Mouse (Mus musculus): Measurements from ENCODE around the gene Bcar3.

The Bcar3 gene

GRCm38 (mm10) chr3:122336030-122336429, 42.1 kb downstream of the Bcar3 start:
- no peak for DNase-seq (ENCODE audit: low read depth, low spot score)

DNA sequence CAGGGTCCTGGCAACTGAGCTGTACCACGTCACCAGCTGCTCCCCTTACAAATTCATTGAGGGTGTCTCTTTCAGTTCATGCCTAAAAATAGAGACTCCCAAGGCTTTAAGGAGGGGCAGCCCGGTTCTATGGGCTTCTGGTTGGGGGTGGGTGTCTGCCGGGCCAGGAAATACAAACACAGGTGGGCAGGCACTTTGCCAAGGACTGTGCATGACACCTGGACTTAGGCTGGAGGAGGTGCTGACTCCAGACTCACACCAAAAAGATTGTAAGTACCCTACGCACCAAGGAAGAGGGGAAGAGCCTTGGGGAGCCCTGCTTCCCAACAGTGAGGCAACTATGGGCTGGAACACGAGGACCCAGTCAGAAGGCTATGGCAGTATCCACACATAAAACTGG, 44.1 kb downstream of the Bcar3 start:
- no peak for DNase-seq (ENCODE audit: low read depth, low spot score)

DNA sequence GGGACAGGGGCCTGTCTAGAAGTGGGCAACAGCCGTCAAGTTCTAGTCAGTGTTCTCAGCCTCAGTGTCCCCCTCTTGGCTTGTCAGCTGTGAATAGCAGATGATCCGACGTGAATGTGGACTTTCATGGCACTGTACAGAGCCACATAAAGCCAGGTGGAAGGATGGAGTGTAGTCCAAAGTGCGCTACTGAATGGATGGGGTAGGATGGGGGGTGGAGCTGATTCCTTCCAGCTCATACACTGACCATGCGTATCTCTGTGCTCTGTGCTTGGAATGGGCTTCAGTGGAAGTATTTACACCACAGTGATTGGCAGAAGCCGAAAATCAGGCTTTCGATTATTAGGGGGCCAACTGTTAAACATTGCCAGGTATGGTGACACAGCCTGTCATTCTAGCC, 45.0 kb downstream of the Bcar3 start:
- DNase-seq (ENCODE audit: low read depth, low spot score), result no peak

- no peak for DNase-seq (ENCODE audit: low read depth, low spot score)
These were observed 46.5 kb downstream of the Bcar3 start for GRCm38 (mm10) chr3:122340135-122341068.

DNA sequence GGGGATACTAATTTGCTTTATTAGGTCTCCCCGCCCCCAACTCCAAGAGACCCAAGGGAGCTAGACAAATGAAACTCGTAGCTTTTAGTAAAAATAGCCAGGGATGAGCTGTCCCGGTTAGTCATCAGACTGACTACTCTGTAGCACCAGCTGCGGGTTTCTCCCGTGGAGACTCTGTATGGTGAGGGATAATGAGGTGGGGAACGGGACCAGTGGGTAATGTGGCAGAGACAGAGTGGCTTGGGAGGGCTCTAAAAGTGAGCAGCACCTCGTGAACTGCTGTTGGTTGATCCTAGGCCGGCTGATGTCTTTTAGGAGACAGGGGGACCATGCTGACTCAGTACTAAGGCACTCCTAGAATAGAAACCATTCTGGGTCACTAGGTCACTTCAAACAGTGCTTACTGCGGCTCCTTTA, 49.5 kb downstream of the Bcar3 start:
- no peak for DNase-seq (ENCODE audit: low read depth, low spot score)

DNA sequence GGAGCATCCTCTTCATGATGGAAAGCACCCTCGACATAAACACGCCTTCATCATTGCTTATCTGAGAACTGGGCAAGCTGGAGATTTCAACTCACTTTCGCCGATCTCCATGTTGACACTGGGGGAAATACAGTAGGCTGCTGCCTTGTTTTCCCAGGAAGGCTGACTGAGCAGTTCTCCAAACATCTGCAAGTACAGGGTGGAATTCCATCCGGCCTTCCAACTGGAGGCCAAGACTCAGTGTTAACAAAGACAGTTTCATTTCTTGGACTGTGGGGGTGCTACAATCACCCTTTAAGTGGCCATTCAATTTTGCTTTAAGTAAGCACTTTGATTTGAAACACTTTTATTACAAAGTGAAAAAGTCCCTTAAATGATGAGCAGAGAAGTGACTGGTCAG, 50.4 kb downstream of the Bcar3 start:
- no peak for DNase-seq (ENCODE audit: low read depth, low spot score)

GRCm38 (mm10) chr3:122345977-122346472, 52.1 kb downstream of the Bcar3 start:
- DNase-seq (ENCODE audit: low read depth, low spot score), result no peak

GRCm38 (mm10) chr3:122346600-122346999, 52.7 kb downstream of the Bcar3 start:
- DNase-seq (ENCODE audit: low read depth, low spot score), result no peak

GRCm38 (mm10) chr3:122348677-122349076, 54.7 kb downstream of the Bcar3 start:
- DNase-seq (ENCODE audit: low read depth, low spot score), result no peak

DNA sequence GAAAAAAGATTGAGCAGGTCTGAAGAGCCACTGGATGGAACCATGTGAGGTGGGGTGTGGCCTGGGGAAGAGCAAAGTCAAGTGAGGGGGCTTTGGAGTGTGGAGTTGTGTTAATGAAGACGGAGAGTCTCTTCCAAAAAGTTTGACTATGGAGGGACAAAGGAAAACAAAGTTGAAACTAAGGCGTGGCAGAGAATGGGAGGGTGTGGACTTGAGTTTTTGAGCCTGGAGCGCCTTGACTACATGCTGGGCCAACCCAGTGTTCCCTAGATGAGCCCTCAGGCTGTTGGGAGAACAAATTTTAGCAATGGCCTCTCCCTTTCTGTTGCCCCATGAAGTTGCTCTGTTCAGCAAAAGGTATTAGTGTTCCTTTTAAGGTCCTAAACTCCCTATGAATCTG, 58.9 kb downstream of the Bcar3 start:
- no peak for DNase-seq (ENCODE audit: low read depth, low spot score)

- DNase-seq (ENCODE audit: low read depth, low spot score), result no peak
These were observed 65.5 kb downstream of the Bcar3 start for GRCm38 (mm10) chr3:122359426-122359825.

DNA sequence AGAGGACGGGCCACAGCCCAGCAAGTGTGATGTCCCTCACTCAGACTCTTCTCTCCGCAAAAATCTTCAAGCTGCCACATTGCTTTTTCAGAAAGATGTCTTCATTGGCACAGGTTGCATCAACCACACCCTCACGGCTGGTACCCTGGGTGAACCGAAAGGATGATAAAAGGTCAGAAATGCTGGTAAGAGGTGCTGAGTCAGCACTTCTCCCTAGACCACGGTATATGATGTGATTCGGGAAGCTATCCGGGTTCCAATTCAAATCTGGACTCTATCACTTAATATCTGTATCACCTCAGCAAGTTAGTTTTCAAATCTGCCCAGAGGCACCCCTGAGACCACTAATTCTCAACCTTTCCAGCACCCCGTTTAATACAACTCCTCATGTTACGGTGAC, 66.0 kb downstream of the Bcar3 start:
- no peak for DNase-seq (ENCODE audit: low read depth, low spot score)

GRCm38 (mm10) chr3:122360721-122361138, 66.8 kb downstream of the Bcar3 start:
- peak; percentile 57 for DNase-seq (ENCODE audit: low read depth, low spot score)

DNA sequence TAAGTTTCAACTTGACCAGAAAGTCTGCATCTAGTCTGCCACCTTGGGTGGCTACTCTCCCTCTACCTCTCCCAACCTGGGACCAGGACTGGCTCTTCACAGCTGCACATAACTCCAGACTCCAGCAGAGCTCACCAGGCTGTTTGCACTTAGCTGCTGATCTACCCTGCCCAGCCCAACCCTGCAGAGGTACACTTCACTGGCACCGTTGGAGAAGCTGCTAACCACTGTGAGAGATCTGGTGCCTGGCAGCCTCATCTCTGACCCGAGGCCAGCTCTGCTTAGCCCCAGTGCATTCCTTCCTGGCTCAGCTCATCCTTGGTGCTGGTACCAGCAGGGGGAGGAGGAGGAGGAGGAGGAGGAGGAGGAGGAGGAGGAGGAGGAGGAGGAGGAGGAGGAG, 68.8 kb downstream of the Bcar3 start:
- no peak for DNase-seq (ENCODE audit: low read depth, low spot score)

DNA sequence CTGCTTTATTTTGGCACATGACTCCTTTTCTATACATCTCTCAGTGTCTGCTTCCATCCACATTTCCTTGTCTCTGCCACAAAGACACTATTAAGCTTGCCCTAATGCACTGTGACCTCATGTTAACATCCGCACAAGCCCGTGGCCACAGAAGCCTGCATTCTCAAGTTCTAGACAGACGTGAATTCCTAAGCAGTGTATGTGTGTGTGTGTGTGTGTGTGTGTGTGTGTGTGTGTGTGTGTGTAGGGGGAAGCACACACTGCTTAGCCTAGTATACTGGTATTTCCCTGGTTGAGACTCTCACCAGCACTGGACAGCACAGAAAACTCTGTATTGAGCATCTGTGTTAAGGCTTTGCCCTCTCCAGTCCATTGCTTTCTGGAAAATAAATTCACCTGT, 70.6 kb downstream of the Bcar3 start:
- peak; percentile 54 for DNase-seq (ENCODE audit: low read depth, low spot score)

DNA sequence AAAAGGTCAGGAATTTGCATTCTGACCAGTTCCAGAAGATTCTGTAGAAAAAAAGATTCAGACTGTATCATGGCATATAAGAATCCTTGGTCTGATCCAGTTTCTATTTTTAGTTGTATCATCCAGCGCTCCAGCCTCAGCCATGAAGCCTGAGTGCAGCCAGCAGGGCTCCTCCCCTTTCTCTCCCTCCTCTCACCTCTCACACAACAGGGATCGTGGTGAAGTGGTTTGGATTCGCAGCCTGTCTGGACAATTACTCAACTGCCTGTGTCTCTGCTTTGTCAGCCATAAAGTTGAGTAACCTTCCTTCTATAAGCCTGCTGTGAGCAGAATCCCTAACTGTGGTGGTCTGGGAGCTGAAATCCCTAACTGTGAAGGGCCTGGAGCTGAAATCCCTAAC, 71.4 kb downstream of the Bcar3 start:
- DNase-seq (ENCODE audit: low read depth, low spot score), result peak; percentile 51

DNA sequence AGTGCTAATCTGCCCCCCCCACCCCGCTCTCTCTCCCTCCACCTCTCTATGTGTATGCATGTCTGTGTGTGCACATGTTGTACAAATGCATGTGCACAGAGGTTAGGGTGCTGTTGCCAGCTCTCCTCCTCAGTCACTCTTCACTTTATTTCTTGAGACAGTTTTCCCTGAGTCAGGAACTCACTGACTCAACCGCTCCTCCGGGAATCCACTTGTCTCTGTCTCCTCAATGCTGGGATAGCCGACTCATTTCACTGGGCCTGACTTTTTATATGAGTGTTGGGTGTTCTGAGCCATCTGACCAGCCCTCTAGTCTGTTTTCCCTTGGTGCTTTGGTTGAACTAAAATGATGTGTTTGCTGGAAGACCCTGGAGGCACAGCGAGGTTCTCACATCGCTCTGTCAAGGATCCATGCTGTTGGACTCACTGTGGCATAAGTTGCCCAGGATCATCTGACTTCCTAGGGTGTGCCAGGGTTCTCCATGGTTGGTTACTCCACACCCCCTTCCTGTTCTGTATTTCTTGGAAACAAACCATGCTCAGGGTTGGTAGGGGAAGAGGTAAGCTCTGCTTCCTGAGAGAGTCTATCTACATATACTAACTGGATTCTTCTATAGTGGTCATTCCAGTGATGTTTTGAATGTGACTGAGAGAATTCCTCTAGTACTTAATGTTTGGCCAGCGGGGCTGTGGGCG, 77.9 kb downstream of the Bcar3 start:
- no peak for DNase-seq (ENCODE audit: low read depth, low spot score)

DNA sequence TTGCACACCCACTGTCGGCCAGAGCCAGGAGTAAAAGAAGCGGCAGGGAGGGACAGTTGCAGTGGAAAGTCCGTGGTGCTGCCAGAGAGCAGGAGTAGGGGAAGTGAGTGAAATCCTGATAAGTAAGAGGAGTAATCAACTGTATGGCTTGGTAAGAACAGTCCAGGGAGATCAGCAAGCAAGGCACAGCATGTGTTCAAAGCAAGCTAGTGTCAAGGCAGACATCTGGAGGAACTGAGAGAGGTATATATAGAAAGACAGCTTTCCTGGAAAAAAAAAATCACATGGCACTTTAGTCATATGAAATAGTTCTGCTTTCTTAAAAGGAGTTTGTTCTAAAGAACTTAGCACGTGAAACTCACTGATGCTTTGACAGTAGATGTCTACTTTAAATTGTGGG, 78.7 kb downstream of the Bcar3 start:
- no peak for DNase-seq (ENCODE audit: low read depth, low spot score)

- DNase-seq (ENCODE audit: low read depth, low spot score), result no peak
These were observed 82.1 kb downstream of the Bcar3 start for GRCm38 (mm10) chr3:122376011-122376410.

- DNase-seq (ENCODE audit: low read depth, low spot score), result peak; percentile 68
These were observed 82.5 kb downstream of the Bcar3 start for GRCm38 (mm10) chr3:122376412-122376831.

GRCm38 (mm10) chr3:122376841-122377464, 83.0 kb downstream of the Bcar3 start:
- no peak for DNase-seq (ENCODE audit: low read depth, low spot score)

- no peak for DNase-seq (ENCODE audit: low read depth, low spot score)
These were observed 84.7 kb downstream of the Bcar3 start for GRCm38 (mm10) chr3:122378634-122379033.
